Mouse (Mus musculus) megakaryocyte, embryonic 14.5 days (primary cell): Measurements from ENCODE around the gene Cdk9.

Experiments used
- FLI1 ChIP-seq: IDR thresholded peaks from 2 replicates; pipeline ENCODE4 v1.6.1; 2012; ENCODE audit warnings: low read length, inconsistent platforms, mixed read lengths
- GATA1 ChIP-seq: IDR thresholded peaks from 3 replicates; pipeline ENCODE4 v1.6.1; 2012; ENCODE audit warnings: mixed read lengths, low read length, inconsistent platforms, borderline replicate concordance

- TF ChIP-seq GATA1 = no peak
- no peak for TF ChIP-seq FLI1
These were observed 29.2 kb downstream of the Cdk9 start for GRCm38 (mm10) chr2:32683701-32684100.
